Mouse (Mus musculus) frontal cortex, postnatal 10 days (tissue): ENCODE data around the gene Klhdc2.

ENCODE experiments used
- DNase-seq, 2 experiments: peaks; one replicate each; pipeline ENCODE4 v3.0.0; 2022; ENCODE audit warnings: low spot score in 2 of 2, mixed read lengths in 1 of 2

The Klhdc2 gene

DNA sequence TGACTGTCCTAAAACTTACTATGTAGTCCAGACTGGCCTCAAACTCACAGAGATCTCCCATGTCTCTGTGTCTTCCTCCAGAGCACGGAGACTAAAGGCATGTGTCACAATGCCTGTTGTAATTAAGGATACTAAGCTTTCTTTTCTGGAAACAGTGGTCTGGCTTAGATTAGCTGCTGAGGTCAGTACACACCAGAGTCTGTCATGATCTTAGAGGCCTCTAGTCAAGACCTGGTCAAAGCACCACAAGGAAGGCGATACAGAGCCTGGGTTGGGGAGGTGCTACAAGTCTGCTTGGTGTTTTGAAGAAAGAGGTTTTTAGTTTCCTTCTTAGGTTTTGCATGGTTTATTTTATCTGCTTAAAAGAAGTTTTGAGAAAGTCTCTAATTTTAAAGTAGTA lies 3.9 kb downstream of the Klhdc2 start:
- no peak for DNase-seq

DNA sequence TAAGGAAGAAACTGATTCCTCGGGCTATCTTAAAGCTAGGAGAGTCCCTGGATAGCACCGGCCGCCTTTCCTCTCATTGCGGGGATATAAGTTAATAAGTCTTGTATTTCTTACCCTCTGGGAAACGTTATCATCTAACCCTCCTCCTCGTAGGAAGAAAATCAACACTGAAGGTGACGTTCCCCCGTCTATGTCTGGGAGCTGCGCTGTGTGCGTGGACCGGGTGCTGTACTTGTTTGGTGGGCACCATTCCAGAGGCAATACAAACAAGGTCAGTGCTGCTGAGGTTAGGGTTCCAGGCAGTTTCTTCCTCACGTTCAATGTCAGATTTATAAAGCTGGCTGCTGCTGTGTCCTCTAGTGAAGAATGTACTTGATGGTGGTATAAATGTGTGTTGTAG lies 5.7 kb downstream of the Klhdc2 start:
- no peak for DNase-seq

DNA sequence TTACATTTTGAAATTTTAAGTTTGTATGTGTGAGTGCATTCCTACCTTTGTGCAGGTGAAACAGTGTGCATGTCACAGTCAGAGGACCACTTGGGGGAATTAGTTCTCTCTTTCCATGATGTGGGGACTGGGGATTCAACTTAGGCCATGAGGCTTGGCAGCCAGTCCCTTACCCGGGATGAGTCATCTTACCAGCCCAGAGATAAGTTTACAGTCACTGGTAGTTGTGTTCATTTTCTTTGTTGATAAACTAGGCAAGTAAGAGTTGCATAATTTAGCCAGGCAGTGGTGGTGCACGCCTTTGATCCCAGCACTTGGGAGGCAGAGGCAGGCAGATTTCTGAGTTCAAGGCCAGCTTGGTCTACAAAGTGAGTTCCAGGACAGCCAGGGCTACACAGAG lies 7.6 kb downstream of the Klhdc2 start:
- DNase-seq: no peak

DNA sequence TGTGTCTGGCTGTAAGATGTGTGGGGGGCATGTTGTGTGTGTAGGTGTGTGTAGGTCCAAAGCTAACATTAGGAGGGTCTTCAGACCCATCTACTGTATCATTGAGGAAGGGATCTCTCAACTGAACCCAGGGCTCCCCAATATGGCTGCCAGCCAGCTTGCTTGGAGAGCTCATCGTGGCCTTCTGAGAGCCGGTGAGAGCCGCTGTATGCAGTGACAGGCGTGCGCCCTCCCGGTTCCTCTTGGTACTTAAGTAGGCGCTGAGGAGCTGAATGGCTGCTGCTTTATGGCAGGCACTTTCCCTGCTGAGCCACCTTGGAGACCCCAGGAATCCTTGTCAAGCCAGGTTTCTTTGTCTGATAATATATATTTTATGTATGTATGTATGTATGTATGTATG lies 9.9 kb downstream of the Klhdc2 start:
- no peak for DNase-seq

DNA sequence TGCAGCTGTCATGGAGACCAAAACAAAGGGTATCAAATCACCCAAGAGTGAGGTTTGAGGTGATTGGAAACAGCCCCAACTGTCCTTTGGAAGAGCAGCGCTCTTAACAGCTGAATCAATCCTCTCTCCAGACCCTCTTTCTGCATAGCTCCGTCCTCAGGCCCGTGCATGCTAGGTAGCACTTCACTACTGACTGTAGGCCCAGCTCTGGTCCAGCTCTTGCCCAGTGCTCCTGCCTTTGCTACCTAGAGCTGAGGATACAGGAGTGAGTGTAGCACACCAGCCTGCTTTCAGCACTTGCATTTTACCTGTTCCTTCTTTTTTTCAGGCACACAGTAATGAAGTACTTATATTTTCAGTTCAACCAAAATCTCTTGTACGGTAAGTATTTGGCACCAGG lies 13.2 kb downstream of the Klhdc2 start:
- no peak for DNase-seq

DNA sequence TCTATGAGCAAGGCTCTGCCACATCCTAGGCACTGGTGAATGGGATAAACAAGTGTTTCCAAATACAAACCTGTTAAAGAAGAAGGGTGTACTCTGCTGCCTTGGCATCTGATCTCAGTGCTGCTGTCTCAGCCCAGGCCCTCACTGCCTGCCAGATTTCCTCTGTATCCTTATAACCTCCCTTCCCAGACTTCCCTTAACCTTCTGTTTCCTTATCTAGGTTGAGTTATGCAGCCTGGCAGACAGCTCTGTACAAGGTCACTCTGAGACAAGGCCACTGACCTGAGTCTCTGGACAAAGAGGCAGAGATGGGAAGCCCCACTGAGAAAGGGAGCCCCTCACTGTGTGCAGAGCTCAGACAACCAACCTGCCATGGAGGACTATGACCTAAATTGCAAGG lies 21.9 kb downstream of the Klhdc2 start:
- DNase-seq: no peak

DNA sequence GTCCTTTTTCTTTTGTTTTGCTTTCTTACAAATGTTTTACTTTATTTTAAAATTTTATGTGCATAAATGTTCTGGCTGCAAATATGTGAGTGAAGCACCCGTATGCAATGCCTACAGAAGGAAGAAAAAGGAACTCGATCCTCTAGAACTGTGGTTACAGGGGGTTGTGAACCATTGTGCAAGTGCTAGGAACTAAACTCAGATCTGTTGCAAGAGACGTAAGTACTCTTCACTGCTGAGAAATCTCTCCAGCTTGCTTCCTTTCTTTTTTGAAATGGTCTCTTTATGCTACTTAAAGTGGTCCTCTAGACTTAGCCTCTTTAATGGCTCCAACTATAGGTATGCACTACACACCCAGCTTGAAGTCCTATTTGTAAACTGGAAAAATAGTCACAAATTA lies 34.7 kb downstream of the Klhdc2 start:
- DNase-seq: no peak

DNA sequence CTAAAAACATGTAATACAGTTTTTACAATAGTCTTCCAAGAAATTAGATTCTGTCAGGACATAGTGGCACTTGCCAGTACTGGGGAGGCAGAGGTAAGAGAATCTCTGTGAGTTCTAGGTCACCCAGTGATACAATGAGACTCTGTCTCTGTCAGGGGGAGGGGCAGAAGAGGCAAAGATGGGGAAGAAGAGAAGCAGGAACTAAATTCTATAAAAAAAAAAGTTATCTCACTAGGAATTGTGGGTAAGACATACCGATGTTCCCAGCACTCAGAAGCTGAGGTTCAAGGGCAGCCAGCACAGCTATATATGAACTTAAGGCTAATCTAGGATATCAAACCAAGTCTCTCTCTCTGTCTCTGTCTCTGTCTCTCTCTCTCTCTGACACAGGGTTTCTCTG lies 35.7 kb downstream of the Klhdc2 start:
- no peak for DNase-seq

DNA sequence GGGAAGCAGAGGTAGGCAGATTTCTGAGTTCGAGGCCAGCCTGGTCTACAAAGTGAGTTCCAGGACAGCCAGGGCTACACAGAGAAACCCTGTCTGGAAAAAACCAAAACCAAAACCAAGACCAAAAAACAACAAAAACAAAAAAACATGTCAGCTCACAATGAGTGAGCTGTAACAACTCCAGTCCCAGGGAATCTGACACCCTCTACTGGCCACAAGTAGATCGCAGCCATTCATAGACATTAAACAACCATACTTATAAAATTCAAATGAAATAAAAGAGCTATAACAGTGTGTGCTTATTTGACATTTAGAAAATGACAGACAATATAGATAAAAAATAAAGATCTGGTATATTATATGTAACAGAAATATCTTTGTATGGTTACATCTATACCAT lies 37.1 kb downstream of the Klhdc2 start:
- no peak for DNase-seq

DNA sequence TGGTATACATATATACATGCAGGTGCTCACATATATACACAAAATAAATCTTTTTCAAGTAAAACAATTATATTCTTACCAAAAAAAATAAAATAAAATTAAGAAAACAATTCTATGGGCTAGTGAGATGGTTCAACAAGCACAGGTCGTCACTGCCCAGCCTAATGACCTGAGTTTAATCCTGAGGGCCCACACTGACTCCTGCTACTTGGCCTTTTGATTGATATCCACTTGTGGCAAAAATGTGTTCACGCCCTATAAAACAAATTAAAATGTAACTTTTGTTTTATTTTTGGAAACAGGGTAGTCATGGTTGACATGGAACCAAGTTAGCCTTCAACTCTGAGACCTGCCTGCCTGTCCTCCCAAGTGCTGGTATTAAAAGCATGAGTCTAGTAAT lies 53.4 kb downstream of the Klhdc2 start:
- DNase-seq: no peak

DNA sequence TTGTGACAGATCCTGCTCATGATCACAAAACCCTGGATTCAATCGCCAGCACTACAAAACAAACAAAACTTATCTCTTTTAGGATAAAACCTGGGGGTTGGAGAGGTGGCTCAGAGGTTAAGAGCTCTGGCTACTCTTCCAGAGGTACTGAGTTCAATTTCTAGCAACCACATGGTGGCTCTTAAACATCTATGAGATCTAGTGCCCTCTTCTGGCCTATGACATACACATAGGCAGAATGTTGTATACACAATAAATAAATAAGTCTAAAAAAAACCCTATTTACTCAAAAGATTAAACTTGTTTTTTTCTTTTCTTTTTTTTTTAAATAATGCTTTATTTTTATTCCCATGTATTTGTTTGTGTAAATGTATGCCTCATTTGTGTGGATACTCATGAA lies 55.2 kb downstream of the Klhdc2 start:
- no peak for DNase-seq

DNA sequence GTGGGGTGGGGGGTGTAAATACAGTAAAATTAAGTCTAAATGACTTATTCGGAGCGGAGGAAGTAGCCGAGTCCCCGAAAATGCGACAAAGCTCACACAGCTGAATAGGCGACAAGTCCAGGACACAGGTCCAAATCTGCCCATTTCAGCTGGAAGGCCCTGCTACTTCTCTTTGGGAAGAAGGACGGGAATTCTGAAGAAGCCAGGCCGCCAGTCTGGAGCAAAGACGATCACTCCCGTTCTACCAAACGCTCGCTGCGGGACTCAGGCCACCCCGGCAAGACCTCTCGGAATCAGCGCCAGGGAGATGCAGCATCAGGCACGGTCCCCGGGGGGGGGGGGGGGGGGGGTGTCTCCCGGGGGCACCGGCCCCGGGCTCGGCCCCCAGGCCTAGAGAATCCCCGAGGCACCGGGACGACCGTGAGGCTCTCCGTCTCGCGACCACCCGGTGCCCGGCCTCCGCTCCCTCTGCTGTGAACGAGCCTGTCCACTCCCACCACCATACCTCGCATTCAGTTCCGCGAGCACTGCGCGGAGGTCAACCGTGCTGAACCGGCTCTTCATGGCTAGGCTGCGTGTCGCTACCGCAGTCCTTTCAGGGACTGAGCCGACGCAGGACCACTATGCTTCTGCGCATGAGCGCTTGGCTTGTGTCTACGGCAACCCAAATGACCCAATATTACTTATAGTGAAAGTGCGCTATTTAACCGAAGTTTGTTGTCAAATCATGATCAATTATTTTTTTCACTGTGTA lies 60.2 kb downstream of the Klhdc2 start, which contains the start of gene Nemf:
Nemf (minus strand) TSS at position 620 of the 754 bp plus-strand sequence.
- peak; percentile 64 to 82 for DNase-seq

DNA sequence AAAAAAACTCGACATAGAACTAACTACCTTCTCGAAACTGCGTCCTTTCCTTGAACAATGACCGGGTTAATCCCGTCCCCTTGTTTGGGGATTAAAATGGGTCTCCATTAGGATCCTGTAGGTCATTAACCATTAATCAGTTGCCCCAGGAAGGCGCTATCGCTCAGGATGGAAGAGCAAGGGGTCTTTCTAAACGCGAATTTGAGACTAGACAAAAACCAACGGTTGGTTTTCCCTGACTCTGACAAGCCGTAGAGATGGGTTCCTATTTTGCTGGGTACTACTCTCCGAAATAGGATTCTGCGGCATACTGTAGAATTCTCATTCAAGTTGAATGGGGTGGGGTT lies 60.8 kb downstream of the Klhdc2 start:
- no peak for DNase-seq
